Mouse (Mus musculus): Measurements from ENCODE around the gene Olfr1443. TPM values are rescaled to one million over a fixed set of nuclear protein-coding genes. Genes with fewer than 3 reads are reported as not detected.

Gene Olfr1443
- polyA plus RNA-seq, 1 experiment from 2014 or later, result not detected

GRCm38 (mm10) chr19:12670139-12670538 lies 7.8 kb upstream of the Olfr1443 start, which contains the start of gene Olfr1442:
Olfr1442 (plus strand) TSS chr19:12670439.
- no peak for DNase-seq (ENCODE audit: low spot score)
- no peaks in the 10 kb centered on the region for H3K4me1 ChIP-seq (replicated peaks; ENCODE audit: control insufficient read depth, insufficient read depth, low read length)
- no peak within 1 kb of the TSS for H3K4me2 ChIP-seq (replicated peaks; ENCODE audit: low read depth, low read length)
- no peak for ATAC-seq (ENCODE audit: low FRiP score)
- no peaks in the 10 kb centered on the region for H3K27me3 ChIP-seq (ENCODE audit: control insufficient read depth, insufficient read depth, low read length)
- no peak within 1 kb of the TSS for H3K9ac ChIP-seq (ENCODE audit: low read depth, low read length)
- H3K4me3 ChIP-seq (ENCODE audit: low read depth, low read length), result no peak within 1 kb of the TSS
- no peaks in the 10 kb centered on the region for H3K9me3 ChIP-seq (ENCODE audit: control insufficient read depth, low read length)
- H3K27ac ChIP-seq (ENCODE audit: low read depth, low read length), result no peak within 1 kb of the TSS
- H3K36me3 ChIP-seq (ENCODE audit: control insufficient read depth, insufficient read depth, low read length), result no peaks in the 10 kb centered on the region

- no peaks in the 10 kb centered on the region for H3K36me3 ChIP-seq (ENCODE audit: control insufficient read depth, insufficient read depth, low read length)
- H3K27ac ChIP-seq (ENCODE audit: low read depth, low read length), result no peak overlapping the region
- 91% methylated on average over 4 of the region's 4 CpGs for WGBS
- H3K4me1 ChIP-seq (replicated peaks; ENCODE audit: control insufficient read depth, insufficient read depth, low read length), result no peaks in the 10 kb centered on the region
- DNase-seq (ENCODE audit: low spot score), result no peak
- H3K4me3 ChIP-seq (ENCODE audit: low read depth, low read length), result no peak overlapping the region
- H3K9ac ChIP-seq (ENCODE audit: low read depth, low read length), result no peak overlapping the region
- H3K27me3 ChIP-seq (ENCODE audit: control insufficient read depth, insufficient read depth, low read length), result no peaks in the 10 kb centered on the region
- ATAC-seq (ENCODE audit: low FRiP score), result no peak
- no peak overlapping the region for H3K4me2 ChIP-seq (replicated peaks; ENCODE audit: low read depth, low read length)
- H3K9me3 ChIP-seq (ENCODE audit: control insufficient read depth, low read length), result no peaks in the 10 kb centered on the region
These were observed 6.9 kb upstream of the Olfr1443 start for GRCm38 (mm10) chr19:12671051-12671450.

GRCm38 (mm10) chr19:12684638-12685037 lies 6.7 kb downstream of the Olfr1443 start:
- Histone ChIP-seq H3K4me1 (replicated peaks; ENCODE audit: control insufficient read depth, insufficient read depth, low read length) (no peaks in the 10 kb centered on the region), H3K4me2 (replicated peaks; ENCODE audit: low read depth, low read length) (no peak overlapping the region), H3K27ac (ENCODE audit: low read depth, low read length) (no peak overlapping the region), H3K9ac (ENCODE audit: low read depth, low read length) (no peak overlapping the region), H3K36me3 (ENCODE audit: control insufficient read depth, insufficient read depth, low read length) (no peaks in the 10 kb centered on the region), H3K4me3 (ENCODE audit: low read depth, low read length) (no peak overlapping the region), H3K27me3 (ENCODE audit: control insufficient read depth, insufficient read depth, low read length) (no peaks in the 10 kb centered on the region), H3K9me3 (ENCODE audit: control insufficient read depth, low read length) (no peaks in the 10 kb centered on the region)
- ATAC-seq (ENCODE audit: low FRiP score) (no peak), DNase-seq (ENCODE audit: low spot score) (no peak)

GRCm38 (mm10) chr19:12685231-12685630 lies 7.3 kb downstream of the Olfr1443 start:
- no peak overlapping the region for H3K27ac ChIP-seq (ENCODE audit: low read depth, low read length)
- H3K9ac ChIP-seq (ENCODE audit: low read depth, low read length), result no peak overlapping the region
- H3K4me3 ChIP-seq (ENCODE audit: low read depth, low read length), result no peak overlapping the region
- no peaks in the 10 kb centered on the region for H3K4me1 ChIP-seq (replicated peaks; ENCODE audit: control insufficient read depth, insufficient read depth, low read length)
- H3K27me3 ChIP-seq (ENCODE audit: control insufficient read depth, insufficient read depth, low read length), result no peaks in the 10 kb centered on the region
- DNase-seq (ENCODE audit: low spot score) (no peak), ATAC-seq (ENCODE audit: low FRiP score) (no peak)
- no peaks in the 10 kb centered on the region for H3K36me3 ChIP-seq (ENCODE audit: control insufficient read depth, insufficient read depth, low read length)
- no peak overlapping the region for H3K4me2 ChIP-seq (replicated peaks; ENCODE audit: low read depth, low read length)
- no peaks in the 10 kb centered on the region for H3K9me3 ChIP-seq (ENCODE audit: control insufficient read depth, low read length)

GRCm38 (mm10) chr19:12695590-12695989 lies 17.7 kb downstream of the Olfr1443 start, which contains the start of gene Keg1:
Keg1 (plus strand) TSS chr19:12695786.
- no peak within 1 kb of the TSS for H3K9ac ChIP-seq (ENCODE audit: low read depth, low read length)
- H3K27me3 ChIP-seq (ENCODE audit: control insufficient read depth, insufficient read depth, low read length), result no peaks in the 10 kb centered on the region
- DNase-seq (ENCODE audit: low spot score), result no peak
- no peaks in the 10 kb centered on the region for H3K9me3 ChIP-seq (ENCODE audit: control insufficient read depth, low read length)
- no peaks in the 10 kb centered on the region for H3K36me3 ChIP-seq (ENCODE audit: control insufficient read depth, insufficient read depth, low read length)
- WGBS, result 84% methylated on average over 3 of the region's 3 CpGs
- no peak for ATAC-seq (ENCODE audit: low FRiP score)
- no peak within 1 kb of the TSS for H3K27ac ChIP-seq (ENCODE audit: low read depth, low read length)
- H3K4me1 ChIP-seq (replicated peaks; ENCODE audit: control insufficient read depth, insufficient read depth, low read length), result no peaks in the 10 kb centered on the region
- H3K4me3 ChIP-seq (ENCODE audit: low read depth, low read length), result no peak within 1 kb of the TSS
- H3K4me2 ChIP-seq (replicated peaks; ENCODE audit: low read depth, low read length), result no peak within 1 kb of the TSS

- Histone ChIP-seq H3K4me3 (ENCODE audit: low read depth, low read length) (no peak overlapping the region), H3K36me3 (ENCODE audit: control insufficient read depth, insufficient read depth, low read length) (no peaks in the 10 kb centered on the region), H3K27ac (ENCODE audit: low read depth, low read length) (no peak overlapping the region), H3K9ac (ENCODE audit: low read depth, low read length) (no peak overlapping the region), H3K4me1 (replicated peaks; ENCODE audit: control insufficient read depth, insufficient read depth, low read length) (no peaks in the 10 kb centered on the region), H3K9me3 (ENCODE audit: control insufficient read depth, low read length) (no peaks in the 10 kb centered on the region), H3K4me2 (replicated peaks; ENCODE audit: low read depth, low read length) (no peak overlapping the region), H3K27me3 (ENCODE audit: control insufficient read depth, insufficient read depth, low read length) (no peaks in the 10 kb centered on the region)
- ATAC-seq (ENCODE audit: low FRiP score) (no peak), DNase-seq (ENCODE audit: low spot score) (no peak)
These were observed 18.3 kb downstream of the Olfr1443 start for GRCm38 (mm10) chr19:12696221-12696620.

- no peak overlapping the region for H3K4me3 ChIP-seq (ENCODE audit: low read depth, low read length)
- no peak overlapping the region for H3K27ac ChIP-seq (ENCODE audit: low read depth, low read length)
- no peaks in the 10 kb centered on the region for H3K9me3 ChIP-seq (ENCODE audit: control insufficient read depth, low read length)
- ATAC-seq (ENCODE audit: low FRiP score) (no peak), DNase-seq (ENCODE audit: low spot score) (no peak)
- no peaks in the 10 kb centered on the region for H3K27me3 ChIP-seq (ENCODE audit: control insufficient read depth, insufficient read depth, low read length)
- no peaks in the 10 kb centered on the region for H3K36me3 ChIP-seq (ENCODE audit: control insufficient read depth, insufficient read depth, low read length)
- 88% methylated on average over 2 of the region's 2 CpGs for WGBS
- no peak overlapping the region for H3K4me2 ChIP-seq (replicated peaks; ENCODE audit: low read depth, low read length)
- no peak overlapping the region for H3K9ac ChIP-seq (ENCODE audit: low read depth, low read length)
- no peaks in the 10 kb centered on the region for H3K4me1 ChIP-seq (replicated peaks; ENCODE audit: control insufficient read depth, insufficient read depth, low read length)
These were observed 30.5 kb downstream of the Olfr1443 start for GRCm38 (mm10) chr19:12708458-12708857.

- no peak for DNase-seq (ENCODE audit: low spot score)
- Histone ChIP-seq H3K27ac (ENCODE audit: low read depth, low read length) (no peak overlapping the region), H3K4me3 (ENCODE audit: low read depth, low read length) (no peak overlapping the region), H3K9me3 (ENCODE audit: control insufficient read depth, low read length) (no peaks in the 10 kb centered on the region), H3K27me3 (ENCODE audit: control insufficient read depth, insufficient read depth, low read length) (no peaks in the 10 kb centered on the region), H3K4me2 (replicated peaks; ENCODE audit: low read depth, low read length) (no peak overlapping the region), H3K9ac (ENCODE audit: low read depth, low read length) (no peak overlapping the region), H3K4me1 (replicated peaks; ENCODE audit: control insufficient read depth, insufficient read depth, low read length) (no peaks in the 10 kb centered on the region), H3K36me3 (ENCODE audit: control insufficient read depth, insufficient read depth, low read length) (no peaks in the 10 kb centered on the region)
- ATAC-seq (ENCODE audit: low FRiP score), result no peak
These were observed 31.1 kb downstream of the Olfr1443 start for GRCm38 (mm10) chr19:12708986-12709385.

- no peak for DNase-seq (ENCODE audit: low spot score)
- H3K4me2 ChIP-seq (replicated peaks; ENCODE audit: low read depth, low read length), result no peak overlapping the region
- no peaks in the 10 kb centered on the region for H3K27me3 ChIP-seq (ENCODE audit: control insufficient read depth, insufficient read depth, low read length)
- H3K9me3 ChIP-seq (ENCODE audit: control insufficient read depth, low read length), result no peaks in the 10 kb centered on the region
- ATAC-seq (ENCODE audit: low FRiP score), result no peak
- no peak overlapping the region for H3K4me3 ChIP-seq (ENCODE audit: low read depth, low read length)
- no peaks in the 10 kb centered on the region for H3K4me1 ChIP-seq (replicated peaks; ENCODE audit: control insufficient read depth, insufficient read depth, low read length)
- 79% methylated on average over 6 of the region's 6 CpGs for WGBS
- no peak overlapping the region for H3K27ac ChIP-seq (ENCODE audit: low read depth, low read length)
- H3K9ac ChIP-seq (ENCODE audit: low read depth, low read length), result no peak overlapping the region
- H3K36me3 ChIP-seq (ENCODE audit: control insufficient read depth, insufficient read depth, low read length), result no peaks in the 10 kb centered on the region
These were observed 41.3 kb downstream of the Olfr1443 start for GRCm38 (mm10) chr19:12719189-12719588.

Measured in hindbrain, embryonic 11.5 days (tissue).